Mouse (Mus musculus): ENCODE measurements around the gene Tnfrsf14. TPM values are rescaled to one million over a fixed set of nuclear protein-coding genes. Genes with fewer than 3 reads are reported as not detected.
A peak's percentile ranks its signal among the peaks of the same experiment; 100 is the strongest.

Gene Tnfrsf14
- polyA plus RNA-seq, 1 experiment from 2014 or later = not detected

DNA sequence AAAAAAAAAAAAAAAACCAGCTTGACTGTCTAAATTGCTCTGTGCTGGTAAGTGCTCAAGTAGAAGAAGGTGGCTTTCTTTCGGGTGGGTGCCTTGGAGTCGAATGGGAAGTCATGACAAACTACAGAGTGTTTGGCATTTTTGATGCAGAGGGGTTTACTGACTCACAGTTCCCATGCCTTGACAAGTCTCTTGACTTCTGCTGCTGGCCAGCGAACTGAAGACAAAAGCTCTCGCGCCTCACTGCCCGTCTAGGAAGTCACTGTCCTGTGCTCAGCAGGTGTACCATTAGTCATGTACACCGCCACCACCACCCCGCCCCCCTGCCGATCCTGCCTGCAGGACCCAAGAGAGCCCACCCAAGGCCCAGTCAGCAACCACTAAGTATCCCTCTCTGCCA is 28.2 kb upstream of the Tnfrsf14 start:
- ATAC-seq (ENCODE audit: low FRiP score, low TSS enrichment) (no peak), DNase-seq (no peak)
- no peaks in the 10 kb centered on the region for H3K36me3 ChIP-seq (ENCODE audit: control insufficient read depth, insufficient read depth, low read length)
- peaks cover 44% of the 10 kb centered on the region for H3K4me1 ChIP-seq (ENCODE audit: control insufficient read depth, insufficient read depth, low read length)
- H3K9me3 ChIP-seq (ENCODE audit: control insufficient read depth, low read length) = no peaks in the 10 kb centered on the region
- WGBS = 23% methylated on average over 9 of the region's 9 CpGs
- peaks cover 5% of the 10 kb centered on the region; the same call in 1 of the 2 replicates for H3K27me3 ChIP-seq (ENCODE audit: control insufficient read depth, insufficient read depth, low read length)
- no peak overlapping the region for H3K4me3 ChIP-seq (replicated peaks; ENCODE audit: low read depth, low read length)
- no peak overlapping the region for H3K27ac ChIP-seq (replicated peaks; ENCODE audit: low read depth, low read length)
- no peak overlapping the region for H3K4me2 ChIP-seq (ENCODE audit: low read length)
- no peak overlapping the region for H3K9ac ChIP-seq (replicated peaks; ENCODE audit: low read length)

DNA sequence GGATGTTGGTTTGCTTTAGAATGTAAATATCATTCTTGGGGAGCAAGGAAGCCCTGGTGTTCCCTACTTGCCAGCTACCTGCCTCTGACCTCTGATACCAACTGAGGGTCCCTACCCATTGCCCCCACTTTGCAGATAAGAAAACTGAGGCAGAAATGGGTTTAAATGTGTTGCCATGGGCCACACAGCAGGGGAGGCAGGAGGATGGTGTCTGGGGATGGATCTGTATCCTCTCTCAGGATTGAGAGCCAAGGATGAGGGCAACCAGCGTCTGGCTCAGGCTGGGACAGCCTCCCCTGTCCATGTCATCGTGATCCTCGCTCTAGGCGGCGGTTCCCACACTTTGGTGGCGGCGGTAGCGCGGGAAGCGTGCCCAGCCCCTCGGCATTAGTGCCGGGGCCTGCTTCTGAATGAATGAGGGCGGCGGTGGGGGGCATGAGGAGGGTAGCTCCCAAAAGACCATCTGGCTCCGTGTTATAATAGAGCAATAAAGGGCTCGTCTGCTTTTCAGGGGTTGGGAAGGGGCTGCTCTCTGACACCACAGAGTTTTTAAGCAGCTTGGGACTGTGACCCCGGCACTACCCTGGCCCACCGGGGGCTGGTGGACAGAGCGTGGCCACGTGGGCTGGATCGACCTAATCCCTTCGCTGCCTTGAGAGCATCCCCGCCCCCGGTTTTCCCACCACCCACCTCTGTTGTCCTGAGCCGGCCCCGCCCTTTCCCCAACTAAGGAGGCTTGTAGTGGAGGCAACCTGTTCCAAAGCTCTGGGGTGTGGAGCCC is 24.3 kb upstream of the Tnfrsf14 start:
- H3K9ac ChIP-seq (replicated peaks; ENCODE audit: low read length) = no peak overlapping the region
- H3K4me2 ChIP-seq (ENCODE audit: low read length) = peak overlapping the region; percentile 26
- H3K36me3 ChIP-seq (ENCODE audit: control insufficient read depth, insufficient read depth, low read length) = no peaks in the 10 kb centered on the region
- no peaks in the 10 kb centered on the region for H3K9me3 ChIP-seq (ENCODE audit: control insufficient read depth, low read length)
- ATAC-seq (ENCODE audit: low FRiP score, low TSS enrichment) = peak; percentile 71
- no peak overlapping the region for H3K4me3 ChIP-seq (replicated peaks; ENCODE audit: low read depth, low read length)
- H3K4me1 ChIP-seq (ENCODE audit: control insufficient read depth, insufficient read depth, low read length) = peaks cover 25% of the 10 kb centered on the region
- no peaks in the 10 kb centered on the region; the same call in 1 of the 2 replicates for H3K27me3 ChIP-seq (ENCODE audit: control insufficient read depth, insufficient read depth, low read length)
- H3K27ac ChIP-seq (replicated peaks; ENCODE audit: low read depth, low read length) = no peak overlapping the region
- WGBS = under 1% methylated on average over 26 of the region's 26 CpGs
- DNase-seq = peak; percentile 80

DNA sequence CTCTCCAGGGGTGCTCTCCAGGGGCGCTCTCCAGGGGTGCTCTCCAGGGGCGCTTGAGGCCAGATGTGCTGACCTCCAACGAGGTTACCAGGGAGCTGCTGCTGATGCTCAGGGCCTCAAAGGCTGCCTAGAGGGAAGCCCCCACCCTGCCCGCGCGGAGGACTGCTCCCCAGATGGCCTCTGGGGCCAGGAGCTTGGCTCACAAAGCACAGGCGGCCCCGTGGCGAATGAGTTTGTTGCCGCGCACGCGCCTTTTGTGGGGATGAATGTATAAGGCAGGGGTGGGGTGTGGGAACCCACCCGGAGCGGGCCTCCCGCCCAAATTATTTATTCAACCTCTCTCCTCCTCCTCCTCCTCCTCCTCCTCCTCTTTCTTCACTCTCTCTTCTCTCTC is 21.2 kb upstream of the Tnfrsf14 start:
- H3K9ac ChIP-seq (replicated peaks; ENCODE audit: low read length) = no peak overlapping the region; the same call in 1 of the 2 replicates
- under 1% methylated on average over 15 of the region's 16 CpGs for WGBS
- H3K9me3 ChIP-seq (ENCODE audit: control insufficient read depth, low read length) = no peaks in the 10 kb centered on the region
- no peaks in the 10 kb centered on the region for H3K36me3 ChIP-seq (ENCODE audit: control insufficient read depth, insufficient read depth, low read length)
- ATAC-seq (ENCODE audit: low FRiP score, low TSS enrichment) (no peak), DNase-seq (peak; percentile 85)
- H3K27ac ChIP-seq (replicated peaks; ENCODE audit: low read depth, low read length) = peak overlapping the region; percentile 75
- H3K4me1 ChIP-seq (ENCODE audit: control insufficient read depth, insufficient read depth, low read length) = peaks cover 28% of the 10 kb centered on the region
- H3K27me3 ChIP-seq (ENCODE audit: control insufficient read depth, insufficient read depth, low read length) = no peaks in the 10 kb centered on the region
- H3K4me3 ChIP-seq (replicated peaks; ENCODE audit: low read depth, low read length) = no peak overlapping the region
- peak overlapping the region; percentile 31 for H3K4me2 ChIP-seq (ENCODE audit: low read length)

DNA sequence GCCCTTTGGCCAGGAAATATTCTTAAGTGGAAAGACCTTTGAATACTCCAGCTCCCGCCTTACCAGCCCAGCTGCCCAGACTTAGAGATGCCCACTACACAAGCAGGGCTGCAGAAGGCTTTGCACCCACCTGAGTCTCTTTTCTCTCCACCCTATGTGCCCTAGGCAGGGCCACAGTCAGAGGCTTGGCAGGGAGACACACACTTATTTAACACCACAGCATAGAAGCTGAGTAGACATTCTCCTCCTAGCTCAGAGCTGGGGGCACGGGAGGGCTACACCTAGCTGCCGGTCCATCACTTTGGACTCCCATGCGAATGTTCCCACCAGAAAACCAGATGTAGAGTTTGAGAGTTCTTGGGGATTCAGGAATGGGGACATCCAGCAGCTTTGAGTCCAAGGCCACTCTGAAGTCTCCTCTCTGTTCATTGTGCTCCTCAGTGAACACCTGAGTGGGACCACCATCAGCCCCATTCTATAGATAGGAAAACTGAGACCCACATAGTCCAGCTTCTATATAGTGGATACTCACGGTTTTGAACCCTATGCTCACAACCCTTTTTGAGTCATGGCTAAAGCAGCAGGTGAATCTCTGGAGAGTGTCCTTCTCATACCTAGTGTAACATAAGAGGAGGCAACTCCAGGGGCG is 20.7 kb upstream of the Tnfrsf14 start:
- Histone ChIP-seq H3K4me3 (replicated peaks; ENCODE audit: low read depth, low read length) (no peak overlapping the region), H3K36me3 (ENCODE audit: control insufficient read depth, insufficient read depth, low read length) (no peaks in the 10 kb centered on the region), H3K4me1 (ENCODE audit: control insufficient read depth, insufficient read depth, low read length) (peaks cover 28% of the 10 kb centered on the region), H3K9me3 (ENCODE audit: control insufficient read depth, low read length) (no peaks in the 10 kb centered on the region), H3K4me2 (ENCODE audit: low read length) (peak overlapping the region; percentile 31), H3K27ac (replicated peaks; ENCODE audit: low read depth, low read length) (peak overlapping the region; percentile 75), H3K27me3 (ENCODE audit: control insufficient read depth, insufficient read depth, low read length) (no peaks in the 10 kb centered on the region), H3K9ac (replicated peaks; ENCODE audit: low read length) (no peak overlapping the region)
- ATAC-seq (ENCODE audit: low FRiP score, low TSS enrichment) = no peak
- DNase-seq = peak; percentile 24
- 20% methylated on average over 6 of the region's 6 CpGs for WGBS

DNA sequence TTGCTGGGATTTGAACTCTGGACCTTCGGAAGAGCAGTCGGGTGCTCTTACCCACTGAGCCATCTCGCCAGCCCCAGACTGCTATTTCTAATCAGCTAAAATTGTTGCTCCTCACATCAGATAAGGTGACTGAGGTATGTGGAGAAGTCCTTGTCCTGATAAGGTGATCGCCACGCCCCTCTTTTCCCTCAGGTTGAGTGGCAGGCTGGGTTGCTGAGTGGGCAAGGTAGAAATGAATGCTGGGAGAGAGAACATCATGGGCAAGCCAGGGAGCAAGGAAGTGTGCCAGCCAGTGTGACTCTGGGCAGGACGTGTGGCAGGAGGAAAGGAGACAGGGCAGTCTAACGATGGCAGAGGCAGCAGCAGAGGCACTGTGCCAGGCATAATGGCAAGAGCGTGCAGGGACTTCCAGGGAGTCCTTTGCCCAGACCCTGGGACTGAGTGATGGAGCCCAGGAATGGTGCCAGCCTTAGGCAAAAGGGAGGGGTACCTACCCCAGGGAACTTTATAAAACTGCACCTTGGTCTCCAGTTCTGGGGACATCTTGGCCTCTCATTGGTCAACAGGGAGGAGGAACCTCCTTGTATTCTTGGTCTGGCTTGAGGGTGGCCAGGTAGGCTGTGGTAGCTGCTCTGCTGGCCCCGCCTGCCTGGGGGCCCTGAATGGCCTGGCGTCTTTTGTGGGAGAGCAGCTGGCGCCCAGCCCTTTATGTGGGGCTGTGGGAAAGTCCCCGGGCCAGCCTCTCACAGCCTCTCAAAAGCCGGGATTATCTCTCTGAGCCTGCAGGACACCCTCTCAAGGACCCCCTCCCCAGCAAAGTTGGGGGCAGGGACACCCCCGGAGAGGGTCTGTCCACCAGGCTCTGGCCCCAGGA is 19.9 kb upstream of the Tnfrsf14 start:
- H3K9ac ChIP-seq (replicated peaks; ENCODE audit: low read length) = no peak overlapping the region
- no peaks in the 10 kb centered on the region for H3K36me3 ChIP-seq (ENCODE audit: control insufficient read depth, insufficient read depth, low read length)
- H3K4me2 ChIP-seq (ENCODE audit: low read length) = peak overlapping the region; percentile 31
- 30% methylated on average over 14 of the region's 14 CpGs for WGBS
- ATAC-seq (ENCODE audit: low FRiP score, low TSS enrichment) (peak; percentile 62), DNase-seq (peak; percentile 80)
- H3K9me3 ChIP-seq (ENCODE audit: control insufficient read depth, low read length) = no peaks in the 10 kb centered on the region
- H3K4me3 ChIP-seq (replicated peaks; ENCODE audit: low read depth, low read length) = no peak overlapping the region
- peak overlapping the region; percentile 75 for H3K27ac ChIP-seq (replicated peaks; ENCODE audit: low read depth, low read length)
- H3K27me3 ChIP-seq (ENCODE audit: control insufficient read depth, insufficient read depth, low read length) = no peaks in the 10 kb centered on the region
- peaks cover 27% of the 10 kb centered on the region for H3K4me1 ChIP-seq (ENCODE audit: control insufficient read depth, insufficient read depth, low read length)

DNA sequence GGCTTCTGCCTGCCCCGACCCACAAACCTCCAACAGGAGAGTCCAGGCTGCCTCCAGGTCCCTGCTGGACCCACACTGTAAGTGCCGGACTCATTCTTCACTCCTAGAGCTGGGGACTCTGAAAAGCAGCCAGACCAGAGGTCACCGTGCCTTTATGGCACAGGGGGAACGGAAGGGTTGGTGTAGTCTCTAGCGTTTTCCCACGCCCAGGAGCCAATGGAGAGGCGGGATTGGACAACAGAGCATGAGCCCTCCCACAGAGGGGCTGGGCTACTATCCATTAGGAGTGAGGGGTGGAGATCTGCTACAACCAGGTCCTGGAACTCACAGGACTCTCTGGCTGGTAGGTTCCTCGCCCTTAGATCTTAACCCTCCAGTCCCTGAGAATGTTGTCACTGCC is 18.0 kb upstream of the Tnfrsf14 start:
- Histone ChIP-seq H3K27me3 (ENCODE audit: control insufficient read depth, insufficient read depth, low read length) (no peaks in the 10 kb centered on the region), H3K36me3 (ENCODE audit: control insufficient read depth, insufficient read depth, low read length) (no peaks in the 10 kb centered on the region), H3K9me3 (ENCODE audit: control insufficient read depth, low read length) (no peaks in the 10 kb centered on the region), H3K4me2 (ENCODE audit: low read length) (peak overlapping the region; percentile 61), H3K27ac (replicated peaks; ENCODE audit: low read depth, low read length) (peak overlapping the region; percentile 64), H3K4me1 (ENCODE audit: control insufficient read depth, insufficient read depth, low read length) (peaks cover 20% of the 10 kb centered on the region), H3K4me3 (replicated peaks; ENCODE audit: low read depth, low read length) (peak overlapping the region; percentile 33), H3K9ac (replicated peaks; ENCODE audit: low read length) (peak overlapping the region; percentile 47)
- under 1% methylated on average over 8 of the region's 8 CpGs for WGBS
- peak; percentile 87 for DNase-seq
- peak; percentile 70; the same call in 1 of the 2 replicates for ATAC-seq (ENCODE audit: low FRiP score, low TSS enrichment)

DNA sequence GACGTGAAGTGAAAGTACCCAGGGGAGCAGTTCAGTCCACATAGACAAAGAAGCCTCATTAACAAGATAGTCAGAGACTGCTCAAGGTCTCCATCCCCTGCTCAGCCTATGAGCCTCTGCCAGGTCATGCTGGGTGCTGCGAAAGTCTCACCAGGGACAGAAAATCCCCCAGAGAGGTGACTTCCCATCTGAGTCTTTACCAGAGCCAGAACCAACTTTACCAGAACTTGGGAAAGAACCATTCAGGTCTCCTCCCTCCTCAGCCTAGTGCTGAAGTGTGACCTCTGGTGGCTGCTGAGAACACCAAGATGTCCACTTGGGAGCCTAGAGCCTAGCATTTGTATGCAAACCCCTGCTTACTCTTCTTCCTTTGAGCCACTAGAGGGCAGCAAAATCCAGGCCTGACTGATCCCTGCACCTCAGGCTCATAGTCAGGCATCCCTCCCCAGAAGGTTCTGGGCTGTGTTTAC is 15.8 kb upstream of the Tnfrsf14 start:
- no peaks in the 10 kb centered on the region for H3K27me3 ChIP-seq (ENCODE audit: control insufficient read depth, insufficient read depth, low read length)
- H3K4me2 ChIP-seq (ENCODE audit: low read length) = no peak overlapping the region
- DNase-seq (peak; percentile 91), ATAC-seq (ENCODE audit: low FRiP score, low TSS enrichment) (peak; percentile 51)
- no peaks in the 10 kb centered on the region for H3K36me3 ChIP-seq (ENCODE audit: control insufficient read depth, insufficient read depth, low read length)
- H3K4me3 ChIP-seq (replicated peaks; ENCODE audit: low read depth, low read length) = no peak overlapping the region
- 27% methylated on average over 2 of the region's 2 CpGs for WGBS
- no peak overlapping the region for H3K27ac ChIP-seq (replicated peaks; ENCODE audit: low read depth, low read length)
- no peak overlapping the region for H3K9ac ChIP-seq (replicated peaks; ENCODE audit: low read length)
- peaks cover 20% of the 10 kb centered on the region; the same call in 1 of the 2 replicates for H3K4me1 ChIP-seq (ENCODE audit: control insufficient read depth, insufficient read depth, low read length)
- no peaks in the 10 kb centered on the region for H3K9me3 ChIP-seq (ENCODE audit: control insufficient read depth, low read length)

DNA sequence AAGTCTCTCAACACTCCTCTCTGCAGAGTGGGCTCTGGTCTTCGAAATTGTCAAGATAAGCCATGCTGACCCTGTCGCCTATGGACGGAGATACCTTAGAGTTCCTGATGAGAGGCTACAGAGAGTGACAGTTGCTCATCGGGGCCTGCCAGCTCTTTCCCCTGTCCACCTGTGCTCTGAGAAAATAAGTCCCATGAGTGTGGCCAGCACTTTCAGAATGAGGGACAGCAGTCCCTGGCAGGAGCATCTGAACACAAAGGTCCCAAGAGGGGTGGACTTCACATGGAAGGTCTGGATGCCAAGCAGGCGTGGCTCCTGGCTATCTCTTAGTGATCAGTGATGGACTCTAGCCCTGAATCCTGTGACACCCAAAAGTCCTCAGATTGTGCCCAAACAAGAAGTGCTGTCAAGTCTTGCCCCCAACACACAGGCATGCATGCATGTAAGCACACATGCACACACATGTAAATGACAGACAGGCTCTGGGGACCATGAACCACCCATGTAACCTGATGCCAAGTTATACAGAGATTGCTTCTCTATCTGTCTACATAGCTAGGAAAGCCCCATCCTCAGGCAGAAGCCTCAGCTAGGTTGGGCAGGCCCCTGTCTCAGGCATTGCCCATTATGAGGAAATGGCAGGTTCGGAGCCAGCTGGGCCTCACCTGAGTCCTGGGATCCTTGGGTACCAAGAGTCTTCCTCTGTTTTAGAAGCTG is 15.1 kb upstream of the Tnfrsf14 start:
- H3K4me1 ChIP-seq (ENCODE audit: control insufficient read depth, insufficient read depth, low read length) = peaks cover 14% of the 10 kb centered on the region; the same call in 1 of the 2 replicates
- H3K9ac ChIP-seq (replicated peaks; ENCODE audit: low read length) = no peak overlapping the region
- ATAC-seq (ENCODE audit: low FRiP score, low TSS enrichment) = no peak
- H3K36me3 ChIP-seq (ENCODE audit: control insufficient read depth, insufficient read depth, low read length) = no peaks in the 10 kb centered on the region
- H3K4me3 ChIP-seq (replicated peaks; ENCODE audit: low read depth, low read length) = no peak overlapping the region
- H3K9me3 ChIP-seq (ENCODE audit: control insufficient read depth, low read length) = no peaks in the 10 kb centered on the region
- whole genome bisulfite sequencing = 88% methylated on average over 6 of the region's 6 CpGs
- no peak for DNase-seq
- no peaks in the 10 kb centered on the region for H3K27me3 ChIP-seq (ENCODE audit: control insufficient read depth, insufficient read depth, low read length)
- H3K4me2 ChIP-seq (ENCODE audit: low read length) = no peak overlapping the region
- no peak overlapping the region for H3K27ac ChIP-seq (replicated peaks; ENCODE audit: low read depth, low read length)

All from midbrain, embryonic 14.5 days (tissue).